Mouse (Mus musculus): ENCODE data around the gene Rhno1.

Rhno1 gene

GRCm38 (mm10) chr6:128361901-128362300 is 810 bp downstream of the Rhno1 start:
- no peak for DNase-seq

GRCm38 (mm10) chr6:128358999-128359398 is 3.7 kb downstream of the Rhno1 start:
- peak; percentile 54 for DNase-seq

- peak; percentile 96 for DNase-seq
Measured at GRCm38 (mm10) chr6:128355726-128356416, 6.8 kb downstream of the Rhno1 start, which contains the start of gene Tulp3. TSS of gene Tulp3 (minus strand) at chr6:128355851.

- peak; percentile 60 for DNase-seq
Measured at GRCm38 (mm10) chr6:128355201-128355681, 7.5 kb downstream of the Rhno1 start.

- no peak for DNase-seq
Measured at GRCm38 (mm10) chr6:128354140-128354539, 8.6 kb downstream of the Rhno1 start.

- DNase-seq, result no peak
Measured at GRCm38 (mm10) chr6:128349711-128350110, 13.0 kb downstream of the Rhno1 start.

GRCm38 (mm10) chr6:128346782-128347181 is 15.9 kb downstream of the Rhno1 start:
- DNase-seq, result no peak

- DNase-seq, result no peak
Measured at GRCm38 (mm10) chr6:128345623-128346022, 17.1 kb downstream of the Rhno1 start.

- DNase-seq, result no peak
Measured at GRCm38 (mm10) chr6:128341956-128342723, 20.6 kb downstream of the Rhno1 start.

- DNase-seq, result no peak
Measured at GRCm38 (mm10) chr6:128338876-128339275, 23.8 kb downstream of the Rhno1 start.

- DNase-seq, result peak; percentile 49
Measured at GRCm38 (mm10) chr6:128337467-128337866, 25.2 kb downstream of the Rhno1 start.

- DNase-seq, result peak; percentile 47
Measured at GRCm38 (mm10) chr6:128334397-128335124, 28.1 kb downstream of the Rhno1 start.

GRCm38 (mm10) chr6:128318317-128318716 is 44.4 kb downstream of the Rhno1 start:
- DNase-seq, result peak; percentile 31

GRCm38 (mm10) chr6:128315597-128315996 is 47.1 kb downstream of the Rhno1 start:
- no peak for DNase-seq

GRCm38 (mm10) chr6:128314796-128315195 is 47.9 kb downstream of the Rhno1 start:
- DNase-seq, result no peak

GRCm38 (mm10) chr6:128308311-128308710 is 54.4 kb downstream of the Rhno1 start:
- DNase-seq, result peak; percentile 58
